Mouse (Mus musculus): ENCODE data around the gene Zkscan3. TPM values are rescaled to one million over a fixed set of nuclear protein-coding genes. Genes with fewer than 3 reads are reported as not detected.
"Not testable (repeated sequence)": the region's sequence is repeated elsewhere in the genome, so short reads cannot be mapped to it uniquely, and the experiment has no call there.

Gene Zkscan3
- polyA plus RNA-seq, 1 experiment from 2014 or later, result 99.0 TPM

- no peaks in the 10 kb centered on the region for H3K36me3 ChIP-seq
- 81% methylated on average over 4 of the region's 4 CpGs for WGBS
These were observed 12.7 kb upstream of the Zkscan3 start for GRCm38 (mm10) chr13:21415266-21415665.

GRCm38 (mm10) chr13:21414231-21415212 is 12.0 kb upstream of the Zkscan3 start:
- Histone ChIP-seq H3K27me3 (no peaks in the 10 kb centered on the region), H3K4me2 (replicated peaks) (no peak overlapping the region), H3K9me3 (no peaks in the 10 kb centered on the region), H3K4me3 (no peak overlapping the region), H3K9ac (replicated peaks) (no peak overlapping the region), H3K36me3 (no peaks in the 10 kb centered on the region), H3K4me1 (no peaks in the 10 kb centered on the region), H3K27ac (replicated peaks) (no peak overlapping the region)
- ATAC-seq (ENCODE audit: low FRiP score, low read depth), result no peak
- 68% methylated on average over 14 of the region's 15 CpGs for WGBS

More at GRCm38 (mm10) chr13:21415266-21415665, 12.7 kb upstream of the Zkscan3 start:
- no peaks in the 10 kb centered on the region for H3K9me3 ChIP-seq
- ATAC-seq (ENCODE audit: low FRiP score, low read depth), result no peak
- no peak overlapping the region for H3K4me2 ChIP-seq (replicated peaks)
- H3K4me3 ChIP-seq, result no peak overlapping the region
- no peak overlapping the region for H3K9ac ChIP-seq (replicated peaks)
- no peak overlapping the region for H3K27ac ChIP-seq (replicated peaks)
- no peaks in the 10 kb centered on the region for H3K4me1 ChIP-seq
- H3K27me3 ChIP-seq, result no peaks in the 10 kb centered on the region

- 53% methylated on average over 11 of the region's 11 CpGs for WGBS
These were observed 6.4 kb upstream of the Zkscan3 start for GRCm38 (mm10) chr13:21408805-21409459.

GRCm38 (mm10) chr13:21407969-21408804 is 5.6 kb upstream of the Zkscan3 start:
- H3K4me3 ChIP-seq, result peak overlapping the region; percentile 53
- peak; percentile 93 for ATAC-seq (ENCODE audit: low FRiP score, low read depth)
- 4% methylated on average over 27 of the region's 27 CpGs for WGBS
- H3K27me3 ChIP-seq, result peaks cover 6% of the 10 kb centered on the region; the same call in 1 of the 2 replicates
- H3K4me2 ChIP-seq (replicated peaks), result peak overlapping the region; percentile 63
- peak overlapping the region; percentile 76 for H3K27ac ChIP-seq (replicated peaks)
- H3K36me3 ChIP-seq, result no peaks in the 10 kb centered on the region
- 0 out of 2 replicates have a peak, but pooled peaks cover 6% of the 10 kb centered on the region for H3K4me1 ChIP-seq
- no peaks in the 10 kb centered on the region for H3K9me3 ChIP-seq
- H3K9ac ChIP-seq (replicated peaks), result peak overlapping the region; percentile 64

More at GRCm38 (mm10) chr13:21408805-21409459, 6.4 kb upstream of the Zkscan3 start:
- H3K36me3 ChIP-seq, result no peaks in the 10 kb centered on the region
- peak overlapping the region; percentile 76 for H3K27ac ChIP-seq (replicated peaks)
- H3K27me3 ChIP-seq, result peaks cover 6% of the 10 kb centered on the region; the same call in 1 of the 2 replicates
- no peaks in the 10 kb centered on the region for H3K9me3 ChIP-seq
- peak overlapping the region; percentile 63 for H3K4me2 ChIP-seq (replicated peaks)
- H3K4me3 ChIP-seq, result peak overlapping the region; percentile 53
- H3K9ac ChIP-seq (replicated peaks), result no peak overlapping the region; the same call in 1 of the 2 replicates
- H3K4me1 ChIP-seq, result 0 out of 2 replicates have a peak, but pooled peaks cover 6% of the 10 kb centered on the region
- ATAC-seq (ENCODE audit: low FRiP score, low read depth), result peak; percentile 83; the same call in 1 of the 2 replicates

GRCm38 (mm10) chr13:21407341-21407740 is 4.8 kb upstream of the Zkscan3 start:
- no peaks in the 10 kb centered on the region for H3K9me3 ChIP-seq
- H3K9ac ChIP-seq (replicated peaks), result 0 out of 2 replicates have a peak overlapping the region, but pooled peaks have one; percentile 64
- ATAC-seq (ENCODE audit: low FRiP score, low read depth), result no peak
- no peak overlapping the region; the same call in 1 of the 2 replicates for H3K4me3 ChIP-seq
- no peak overlapping the region for H3K27ac ChIP-seq (replicated peaks)
- no peaks in the 10 kb centered on the region for H3K36me3 ChIP-seq
- H3K27me3 ChIP-seq, result peaks cover 6% of the 10 kb centered on the region; the same call in 1 of the 2 replicates
- 0 out of 2 replicates have a peak, but pooled peaks cover 6% of the 10 kb centered on the region for H3K4me1 ChIP-seq
- peak overlapping the region; percentile 63; the same call in 1 of the 2 replicates for H3K4me2 ChIP-seq (replicated peaks)
- 83% methylated on average over 11 of the region's 11 CpGs for WGBS

GRCm38 (mm10) chr13:21402848-21403247 is 293 bp upstream of the Zkscan3 start:
- Histone ChIP-seq H3K9ac (replicated peaks) (peak overlapping the region; percentile 83; the same call in 1 of the 2 replicates), H3K27ac (replicated peaks) (no peak overlapping the region), H3K4me2 (replicated peaks) (peak overlapping the region; percentile 85), H3K36me3 (peaks cover 16% of the 10 kb centered on the region), H3K4me1 (peaks cover 12% of the 10 kb centered on the region), H3K27me3 (peaks cover 6% of the 10 kb centered on the region; the same call in 1 of the 2 replicates), H3K4me3 (peak overlapping the region; percentile 87), H3K9me3 (no peaks in the 10 kb centered on the region)
- 0% methylated on average over 2 of the region's 2 CpGs for WGBS
- ATAC-seq (ENCODE audit: low FRiP score, low read depth), result peak; percentile 61

- Histone ChIP-seq H3K9ac (replicated peaks) (peak overlapping the region; percentile 83), H3K27ac (replicated peaks) (0 out of 2 replicates have a peak overlapping the region, but pooled peaks have one; percentile 49), H3K36me3 (peaks cover 19% of the 10 kb centered on the region), H3K9me3 (no peaks in the 10 kb centered on the region), H3K4me3 (peak overlapping the region; percentile 87), H3K4me1 (peaks cover 9% of the 10 kb centered on the region), H3K4me2 (replicated peaks) (peak overlapping the region; percentile 85), H3K27me3 (no peaks in the 10 kb centered on the region)
- WGBS, result 17% methylated on average over 12 of the region's 12 CpGs
- peak; percentile 35 for ATAC-seq (ENCODE audit: low FRiP score, low read depth)
These were observed 794 bp downstream of the Zkscan3 start for GRCm38 (mm10) chr13:21401636-21402286.

GRCm38 (mm10) chr13:21401166-21401565 is 1.4 kb downstream of the Zkscan3 start:
- Histone ChIP-seq H3K4me2 (replicated peaks) (peak overlapping the region; percentile 85), H3K4me3 (peak overlapping the region; percentile 87), H3K9ac (replicated peaks) (peak overlapping the region; percentile 83; the same call in 1 of the 2 replicates), H3K27me3 (no peaks in the 10 kb centered on the region), H3K9me3 (no peaks in the 10 kb centered on the region), H3K36me3 (peaks cover 25% of the 10 kb centered on the region), H3K27ac (replicated peaks) (no peak overlapping the region), H3K4me1 (peaks cover 9% of the 10 kb centered on the region)
- no peak for ATAC-seq (ENCODE audit: low FRiP score, low read depth)
- WGBS, result 80% methylated on average over 3 of the region's 3 CpGs

GRCm38 (mm10) chr13:21397486-21397885 is 5.1 kb downstream of the Zkscan3 start:
- ATAC-seq (ENCODE audit: low FRiP score, low read depth), result no peak
- no peaks in the 10 kb centered on the region for H3K27me3 ChIP-seq
- H3K27ac ChIP-seq (replicated peaks), result no peak overlapping the region
- no peaks in the 10 kb centered on the region for H3K9me3 ChIP-seq
- WGBS, result 93% methylated on average over 2 of the region's 2 CpGs
- no peak overlapping the region for H3K9ac ChIP-seq (replicated peaks)
- peaks cover 60% of the 10 kb centered on the region for H3K36me3 ChIP-seq
- H3K4me1 ChIP-seq, result peaks cover 9% of the 10 kb centered on the region
- no peak overlapping the region for H3K4me2 ChIP-seq (replicated peaks)
- H3K4me3 ChIP-seq, result no peak overlapping the region

- not testable (repeated sequence) for H3K9me3 ChIP-seq; H3K4me3 ChIP-seq; H3K4me1 ChIP-seq; H3K4me2 ChIP-seq (replicated peaks); H3K9ac ChIP-seq (replicated peaks); H3K27ac ChIP-seq (replicated peaks); H3K27me3 ChIP-seq
- 84% methylated on average over 16 of the region's 18 CpGs for WGBS
- H3K36me3 ChIP-seq, result peaks cover 74% of the 10 kb centered on the region
- ATAC-seq (ENCODE audit: low FRiP score, low read depth), result 0 out of 2 replicates have a peak, but pooled peaks have one; percentile 44
These were observed 6.5 kb downstream of the Zkscan3 start for GRCm38 (mm10) chr13:21396048-21396447.

All from midbrain, embryonic 12.5 days (tissue).